Mouse (Mus musculus): ENCODE data around the gene Smim4. TPM values are rescaled to one million over a fixed set of nuclear protein-coding genes. Genes with fewer than 3 reads are reported as not detected.

Gene Smim4
- polyA plus RNA-seq (2012; fragmentation: generic; extraction: Trizol), result 10 to 100 TPM; 53.9 to 87.6 TPM

DNA sequence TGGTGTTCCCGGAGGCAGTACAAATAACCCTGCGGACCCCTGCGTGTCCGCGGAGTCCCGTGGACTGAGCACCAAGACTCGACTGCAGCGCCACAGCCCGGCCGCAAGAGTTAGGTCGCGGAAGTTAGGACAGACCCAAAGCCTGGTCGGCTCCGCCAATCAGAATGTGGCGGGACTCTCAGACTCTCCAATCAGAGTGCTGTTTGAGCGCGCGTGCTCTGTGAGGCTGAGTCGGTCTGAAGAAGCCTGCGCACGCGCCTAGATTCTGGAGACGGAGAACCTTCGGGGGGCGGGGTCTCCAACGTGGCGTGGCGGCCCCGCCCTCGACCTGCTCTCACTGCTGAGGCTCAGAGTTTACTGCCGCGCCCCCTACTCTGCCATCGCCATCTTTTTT, at the start of gene Smim4:
Smim4 (minus strand) TSS at position 131 of the 394 bp plus-strand sequence.

DNA sequence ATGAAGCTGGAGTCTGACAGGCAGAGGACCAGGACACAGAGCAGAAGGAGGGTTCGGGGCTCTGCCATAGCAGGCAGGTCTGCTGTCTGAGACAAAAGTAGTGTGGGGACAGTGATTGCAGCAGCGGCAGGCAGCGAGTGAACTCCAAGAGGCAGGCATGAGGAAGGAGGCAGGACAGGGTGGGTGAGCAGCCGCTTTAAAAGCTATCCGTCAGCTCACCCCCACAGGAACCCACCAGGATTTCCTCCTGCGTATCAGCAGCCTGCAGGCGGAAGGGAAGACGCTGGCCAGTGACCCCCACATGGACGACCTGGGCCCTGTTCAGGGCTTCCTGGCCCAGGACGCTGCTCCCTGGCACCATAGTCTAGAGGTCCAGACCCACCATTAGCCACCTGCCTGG, 39.7 kb upstream of the Smim4 start, which contains the start of gene Stab1:
Stab1 (minus strand) TSS at position 217 of the 400 bp plus-strand sequence.

DNA sequence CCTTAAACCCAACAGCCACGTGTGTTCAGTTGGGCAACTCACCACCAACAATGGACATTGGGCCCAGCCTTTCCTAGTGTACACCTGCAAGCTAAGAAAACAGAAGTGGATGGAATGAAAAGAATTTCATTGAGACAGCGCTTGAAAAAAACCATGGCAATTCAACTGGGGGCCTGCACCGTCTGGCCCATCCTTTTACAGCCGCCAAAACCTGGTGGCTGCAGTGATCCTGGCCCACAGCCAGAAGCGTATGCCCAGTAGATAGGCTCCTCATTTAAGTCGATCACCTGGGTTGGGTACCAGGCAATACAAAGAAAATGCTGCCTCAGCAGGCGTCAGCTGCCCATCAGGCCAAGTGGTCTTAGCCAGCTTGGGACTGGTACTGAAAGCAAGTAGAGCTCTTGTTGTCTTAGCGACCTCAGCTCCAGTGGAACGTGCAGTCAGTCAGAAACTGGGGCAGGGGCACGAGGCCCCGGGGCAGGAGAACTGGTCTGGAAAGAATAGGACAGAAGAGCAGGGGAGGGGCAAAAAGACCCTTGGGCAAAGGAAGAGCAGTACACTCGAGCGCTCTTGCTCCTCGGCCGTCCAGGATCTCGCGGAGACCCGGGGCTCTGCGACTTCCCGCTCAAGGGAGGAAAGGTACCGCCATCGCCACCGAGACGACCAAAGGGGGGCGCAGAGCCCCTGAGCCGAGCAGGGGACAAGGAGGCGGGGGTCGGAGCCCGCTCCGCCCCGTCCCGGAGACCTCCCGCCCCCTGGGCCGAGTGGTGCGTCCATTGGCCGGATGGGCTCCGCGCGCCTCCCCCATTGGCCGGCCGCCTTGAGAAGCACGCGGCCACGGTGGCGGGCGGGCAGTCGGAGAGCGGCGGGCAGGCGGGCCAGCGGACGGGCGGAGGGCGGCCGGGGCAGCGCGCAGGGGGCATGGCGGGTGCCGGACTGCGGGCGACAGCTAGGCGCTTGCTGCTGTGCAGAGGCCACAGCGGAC, 1.8 kb upstream of the Smim4 start, which contains the start of gene Nt5dc2:
Nt5dc2 (plus strand) TSS at position 818 of the 985 bp plus-strand sequence.

Other genes starting within 250 kb of the Smim4 start
- gene Mustn1, start 249.8 kb downstream of the Smim4 start, polyA plus RNA-seq (2012; fragmentation: generic; extraction: Trizol), result 10 to 100 TPM in 1 of 2 experiments, 1 to 10 TPM in 1; 1.2 to 18.8 TPM
- under 1 TPM; 0.05 TPM for gene Itih4, start 242.5 kb downstream of the Smim4 start, polyA plus RNA-seq (2012; fragmentation: generic; extraction: Trizol)
- under 1 TPM; 0.02 to 0.05 TPM for gene Itih3, start 205.2 kb downstream of the Smim4 start, polyA plus RNA-seq (2012; fragmentation: generic; extraction: Trizol)
- gene Itih1, start 185.7 kb downstream of the Smim4 start, polyA plus RNA-seq (2012; fragmentation: generic; extraction: Trizol), result not detected
- gene Nek4, start 177.6 kb downstream of the Smim4 start, polyA plus RNA-seq (2012; fragmentation: generic; extraction: Trizol), result 1 to 10 TPM in 1 of 2 experiments, under 1 TPM in 1; 0.41 to 5.3 TPM
- gene Glt8d1, start 127.6 kb downstream of the Smim4 start, polyA plus RNA-seq (2012; fragmentation: generic; extraction: Trizol), result 10 to 100 TPM in 1 of 2 experiments, 1 to 10 TPM in 1; 1.9 to 39.1 TPM
- 100 to 1,000 TPM in 1 of 2 experiments, 10 to 100 TPM in 1; 93.8 to 262 TPM for gene Spcs1, start 127.3 kb downstream of the Smim4 start, polyA plus RNA-seq (2012; fragmentation: generic; extraction: Trizol)
- 1 to 10 TPM; 1.5 to 7.7 TPM for gene Pbrm1, start 109.8 kb downstream of the Smim4 start, polyA plus RNA-seq (2012; fragmentation: generic; extraction: Trizol)
- 1 to 10 TPM; 6.0 to 9.3 TPM for gene Gnl3, start 109.8 kb downstream of the Smim4 start, polyA plus RNA-seq (2012; fragmentation: generic; extraction: Trizol)
- gene Nt5dc2, start 2.1 kb upstream of the Smim4 start, polyA plus RNA-seq (2012; fragmentation: generic; extraction: Trizol), result 100 to 1,000 TPM; 119 to 155 TPM
- gene Stab1, start 39.7 kb upstream of the Smim4 start, polyA plus RNA-seq (2012; fragmentation: generic; extraction: Trizol), result under 1 TPM; 0.18 to 0.72 TPM
- 10 to 100 TPM in 1 of 2 experiments, 1 to 10 TPM in 1; 5.0 to 10.6 TPM for gene Tnnc1, start 79.4 kb upstream of the Smim4 start, polyA plus RNA-seq (2012; fragmentation: generic; extraction: Trizol)
- gene Nisch, start 88.0 kb upstream of the Smim4 start, polyA plus RNA-seq (2012; fragmentation: generic; extraction: Trizol), result 100 to 1,000 TPM in 1 of 2 experiments, 10 to 100 TPM in 1; 61.9 to 240 TPM
- under 1 TPM; under 0.01 to 0.34 TPM for gene Sema3g, start 88.9 kb upstream of the Smim4 start, polyA plus RNA-seq (2012; fragmentation: generic; extraction: Trizol)
- 1 to 10 TPM; 1.4 to 5.0 TPM for gene Phf7, start 122.4 kb upstream of the Smim4 start, polyA plus RNA-seq (2012; fragmentation: generic; extraction: Trizol)
- gene Bap1, start 122.5 kb upstream of the Smim4 start, polyA plus RNA-seq (2012; fragmentation: generic; extraction: Trizol), result 10 to 100 TPM; 15.3 to 31.4 TPM
- gene Dnah1, start 194.9 kb upstream of the Smim4 start, polyA plus RNA-seq (2012; fragmentation: generic; extraction: Trizol), result under 1 TPM in 1 of 2 experiments, not detected in 1; under 0.01 TPM
- 1 to 10 TPM in 1 of 2 experiments, under 1 TPM in 1; 0.25 to 5.8 TPM for gene Capn7, start 207.7 kb upstream of the Smim4 start, polyA plus RNA-seq (2012; fragmentation: generic; extraction: Trizol)

Measured in C3H10T1/2 (cell line).